Mouse (Mus musculus) cerebellum, adult 2 months (tissue): ENCODE data around the gene Bcl11b. TPM values are rescaled to one million over a fixed set of nuclear protein-coding genes. Genes with fewer than 3 reads are reported as not detected.

Experiments
- DNase-seq, 2 experiments: peaks; one replicate each; pipeline ENCODE4 v3.0.0; 2021
- H3K27ac ChIP-seq: fragments of 200-500 bp; 2 replicates; pipeline ENCODE4 v1.5.1; 2012; ENCODE audit warnings: low read length, control low read depth, inconsistent platforms; ENCODE audit not compliant: insufficient read depth
- H3K27me3 ChIP-seq: fragments of 200-500 bp; 2 replicates; pipeline ENCODE4 v1.6.1; 2012; ENCODE audit warnings: inconsistent platforms, mild to moderate bottlenecking, low read length, moderate library complexity; ENCODE audit not compliant: control insufficient read depth, insufficient read depth
- H3K4me1 ChIP-seq: fragments of 200-500 bp; 2 replicates; pipeline ENCODE4 v1.6.1; 2011; ENCODE audit warnings: low read length; ENCODE audit not compliant: control insufficient read depth, insufficient read depth
- H3K4me3 ChIP-seq: fragments of 200-500 bp; replicated peaks from 2 replicates; pipeline ENCODE3; 2011; ENCODE audit warnings: mild to moderate bottlenecking, low read depth, low read length, control low read depth; ENCODE audit not compliant: insufficient read depth
- CTCF ChIP-seq: fragments of 200-500 bp; IDR thresholded peaks from 2 replicates; pipeline ENCODE4 v1.5.1; 2011; ENCODE audit warnings: low read depth, mild to moderate bottlenecking, control low read depth, low read length, moderate library complexity, borderline replicate concordance; ENCODE audit not compliant: insufficient read depth
- POLR2A ChIP-seq: fragments of 200-500 bp; IDR thresholded peaks from 2 replicates; pipeline ENCODE4 v1.6.1; 2011; ENCODE audit warnings: low read length, control low read depth, borderline replicate concordance; ENCODE audit not compliant: insufficient read depth
- WGBS: fragments of 180-500 bp; shearing (Covaris S2); methylation state at CpG from one replicate; pipeline ENCODE4 v1.1.7; 2018; 5-methylcytosine and 5-hydroxymethylcytosine counted together
- polyA plus RNA-seq: library from polyadenylated mRNA; depleted of rRNA; stranded (reverse); fragments of >200 nt; gene quantifications from 2 replicates; pipeline ENCODE4 v1.2.3, GENCODE M21; 2012

The Bcl11b gene
- polyA plus RNA-seq, 1 experiment = 2.5 TPM

- TF ChIP-seq CTCF (no peak), POLR2A (no peak)
- no peak overlapping the region for H3K27ac ChIP-seq
- WGBS = 87% methylated on average over 12 of the region's 12 CpGs
- H3K4me3 ChIP-seq = no peak overlapping the region
- H3K4me1 ChIP-seq = no peaks in the 10 kb centered on the region
- DNase-seq = no peak
- peaks cover 2% of the 10 kb centered on the region; the same call in 1 of the 2 replicates for H3K27me3 ChIP-seq
These were observed 38.3 kb downstream of the Bcl11b start for GRCm38 (mm10) chr12:107965103-107965502.

- H3K27ac ChIP-seq = no peak overlapping the region
- WGBS = 83% methylated on average over 14 of the region's 14 CpGs
- no peak overlapping the region for H3K4me3 ChIP-seq
- DNase-seq = no peak
- no peaks in the 10 kb centered on the region for H3K4me1 ChIP-seq
- H3K27me3 ChIP-seq = no peaks in the 10 kb centered on the region
- TF ChIP-seq CTCF (no peak), POLR2A (no peak)
These were observed 38.9 kb downstream of the Bcl11b start for GRCm38 (mm10) chr12:107964396-107965085.

GRCm38 (mm10) chr12:107962852-107963251 lies 40.5 kb downstream of the Bcl11b start:
- Histone ChIP-seq H3K4me1 (no peaks in the 10 kb centered on the region), H3K4me3 (no peak overlapping the region), H3K27ac (no peak overlapping the region), H3K27me3 (no peaks in the 10 kb centered on the region)
- 64% methylated on average over 7 of the region's 7 CpGs for WGBS
- TF ChIP-seq CTCF (no peak), POLR2A (no peak)
- DNase-seq = no peak

GRCm38 (mm10) chr12:107961843-107962242 lies 41.6 kb downstream of the Bcl11b start:
- Histone ChIP-seq H3K27me3 (no peaks in the 10 kb centered on the region), H3K4me3 (no peak overlapping the region), H3K27ac (no peak overlapping the region), H3K4me1 (no peaks in the 10 kb centered on the region)
- WGBS = 64% methylated on average over 15 of the region's 15 CpGs
- TF ChIP-seq CTCF (no peak), POLR2A (no peak)
- DNase-seq = no peak

DNA sequence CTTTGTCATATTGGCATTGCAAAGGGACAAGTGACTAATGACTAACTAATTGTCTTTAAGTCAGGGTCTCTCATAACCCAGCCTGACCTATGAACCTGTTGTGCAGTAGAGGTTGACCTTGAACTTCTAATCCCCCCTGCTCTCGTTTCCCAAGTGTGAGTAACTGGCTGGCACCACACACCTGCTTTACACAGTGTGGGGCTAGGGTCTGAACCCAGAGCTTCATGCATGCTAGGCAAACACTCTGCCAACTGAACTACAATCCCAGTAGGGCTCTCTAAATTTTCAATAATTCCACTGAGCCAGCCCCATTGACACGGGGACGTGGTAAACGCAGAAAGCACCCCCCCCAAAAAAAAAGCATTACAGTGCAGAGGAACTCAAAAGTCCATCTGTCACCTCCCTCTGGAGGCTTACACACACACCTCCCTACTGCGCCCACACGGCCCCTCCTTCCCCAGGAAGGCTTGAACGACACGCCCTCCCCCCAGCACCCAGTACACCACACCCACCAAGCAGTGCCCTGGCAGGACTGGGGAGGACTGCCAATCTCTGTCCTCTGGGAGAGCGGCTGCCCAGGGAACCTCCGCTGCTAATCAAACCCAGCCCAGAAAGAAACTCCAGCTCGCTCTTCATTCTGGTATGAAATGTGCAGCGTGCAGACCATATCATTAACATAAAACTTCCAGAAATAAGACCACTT lies 42.5 kb downstream of the Bcl11b start:
- DNase-seq = no peak
- TF ChIP-seq CTCF (no peak), POLR2A (no peak)
- H3K27ac ChIP-seq = no peak overlapping the region
- H3K4me3 ChIP-seq = no peak overlapping the region
- no peaks in the 10 kb centered on the region for H3K4me1 ChIP-seq
- no peaks in the 10 kb centered on the region for H3K27me3 ChIP-seq
- 18% methylated on average over 12 of the region's 12 CpGs for WGBS

DNA sequence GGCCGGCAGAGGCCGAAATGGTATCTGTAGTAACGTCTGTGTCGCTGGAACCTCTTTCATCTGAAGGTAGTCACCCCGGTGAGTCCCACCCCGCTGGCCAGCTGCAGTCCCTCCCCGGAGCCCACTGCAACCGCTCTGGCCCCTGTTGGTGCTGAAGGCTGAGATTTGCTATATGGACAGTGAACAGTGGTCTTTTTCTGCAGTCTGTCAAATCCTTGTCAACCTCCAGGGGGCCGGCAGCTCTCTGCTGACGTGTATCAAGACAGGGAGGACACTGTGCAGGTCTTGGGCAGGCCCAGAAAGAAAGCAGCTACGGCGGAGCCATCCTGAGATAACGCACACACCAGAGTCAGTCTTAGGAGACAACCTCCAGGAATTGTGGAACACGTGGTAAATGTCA lies 43.0 kb downstream of the Bcl11b start:
- Histone ChIP-seq H3K4me3 (no peak overlapping the region), H3K4me1 (no peaks in the 10 kb centered on the region), H3K27ac (no peak overlapping the region), H3K27me3 (no peaks in the 10 kb centered on the region)
- 56% methylated on average over 14 of the region's 14 CpGs for WGBS
- DNase-seq = no peak
- TF ChIP-seq POLR2A (no peak), CTCF (no peak)

DNA sequence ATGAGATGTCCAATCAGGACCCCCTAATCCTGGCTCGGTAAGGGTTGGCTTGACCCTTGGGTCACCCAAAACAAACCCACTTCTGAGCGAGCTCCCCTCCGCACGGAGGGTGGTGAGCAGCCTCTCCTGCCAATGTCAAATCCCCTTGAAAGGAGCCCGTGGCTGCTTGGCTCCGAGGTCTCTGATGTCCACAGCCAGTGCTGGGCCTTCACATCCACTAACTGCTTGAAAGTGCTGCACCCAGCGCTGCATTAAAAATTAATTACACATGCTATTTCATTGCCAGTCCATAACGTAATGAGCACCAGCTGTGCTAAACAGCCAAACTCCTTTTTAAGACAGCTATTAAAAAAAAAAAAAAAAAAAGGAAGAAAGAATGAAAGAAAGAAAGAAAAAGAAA lies 43.5 kb downstream of the Bcl11b start:
- H3K4me3 ChIP-seq = no peak overlapping the region
- DNase-seq = no peak
- no peaks in the 10 kb centered on the region for H3K4me1 ChIP-seq
- 34% methylated on average over 8 of the region's 8 CpGs for WGBS
- no peak overlapping the region for H3K27ac ChIP-seq
- H3K27me3 ChIP-seq = no peaks in the 10 kb centered on the region
- TF ChIP-seq POLR2A (no peak), CTCF (no peak)
